Mouse (Mus musculus): ENCODE measurements around the gene Nrf1. TPM values are rescaled to one million over a fixed set of nuclear protein-coding genes. Genes with fewer than 3 reads are reported as not detected.
A peak's percentile ranks its signal among the peaks of the same experiment; 100 is the strongest.

Gene Nrf1
- polyA plus RNA-seq, 1 experiment from 2014 or later = 33.2 TPM

GRCm38 (mm10) chr6:30062544-30062943 lies 14.8 kb downstream of the Nrf1 start:
- 94% methylated on average over 2 of the region's 2 CpGs for WGBS
- ATAC-seq (ENCODE audit: low FRiP score) = no peak
- Histone ChIP-seq H3K27ac (no peak overlapping the region), H3K9ac (no peak overlapping the region), H3K4me3 (replicated peaks; ENCODE audit: low read length) (no peak overlapping the region), H3K9me3 (ENCODE audit: control insufficient read depth, low read length) (no peaks in the 10 kb centered on the region), H3K4me1 (replicated peaks; ENCODE audit: control insufficient read depth, insufficient read depth, low read length) (no peaks in the 10 kb centered on the region), H3K36me3 (replicated peaks; ENCODE audit: control insufficient read depth, insufficient read depth) (no peaks in the 10 kb centered on the region), H3K27me3 (ENCODE audit: control insufficient read depth, insufficient read depth, low read length) (no peaks in the 10 kb centered on the region), H3K4me2 (replicated peaks) (no peak overlapping the region)
- no peak for DNase-seq (ENCODE audit: low spot score)

- Histone ChIP-seq H3K36me3 (replicated peaks; ENCODE audit: control insufficient read depth, insufficient read depth) (no peaks in the 10 kb centered on the region), H3K9ac (no peak overlapping the region), H3K9me3 (ENCODE audit: control insufficient read depth, low read length) (no peaks in the 10 kb centered on the region), H3K27me3 (ENCODE audit: control insufficient read depth, insufficient read depth, low read length) (no peaks in the 10 kb centered on the region), H3K4me2 (replicated peaks) (no peak overlapping the region), H3K27ac (no peak overlapping the region), H3K4me3 (replicated peaks; ENCODE audit: low read length) (no peak overlapping the region), H3K4me1 (replicated peaks; ENCODE audit: control insufficient read depth, insufficient read depth, low read length) (no peaks in the 10 kb centered on the region)
- ATAC-seq (ENCODE audit: low FRiP score) (no peak), DNase-seq (ENCODE audit: low spot score) (no peak)
- 95% methylated on average over 2 of the region's 2 CpGs for WGBS
Measured at GRCm38 (mm10) chr6:30065369-30065768, 17.6 kb downstream of the Nrf1 start.

GRCm38 (mm10) chr6:30066746-30067145 lies 19.0 kb downstream of the Nrf1 start:
- H3K27me3 ChIP-seq (ENCODE audit: control insufficient read depth, insufficient read depth, low read length) = no peaks in the 10 kb centered on the region
- H3K9me3 ChIP-seq (ENCODE audit: control insufficient read depth, low read length) = no peaks in the 10 kb centered on the region
- no peaks in the 10 kb centered on the region for H3K4me1 ChIP-seq (replicated peaks; ENCODE audit: control insufficient read depth, insufficient read depth, low read length)
- DNase-seq (ENCODE audit: low spot score) (no peak), ATAC-seq (ENCODE audit: low FRiP score) (no peak)
- H3K27ac ChIP-seq = no peak overlapping the region
- no peak overlapping the region for H3K9ac ChIP-seq
- 97% methylated on average over 2 of the region's 2 CpGs for WGBS
- no peaks in the 10 kb centered on the region for H3K36me3 ChIP-seq (replicated peaks; ENCODE audit: control insufficient read depth, insufficient read depth)
- H3K4me3 ChIP-seq (replicated peaks; ENCODE audit: low read length) = no peak overlapping the region
- H3K4me2 ChIP-seq (replicated peaks) = no peak overlapping the region

GRCm38 (mm10) chr6:30072476-30072875 lies 24.7 kb downstream of the Nrf1 start:
- 88% methylated on average over 3 of the region's 3 CpGs for WGBS
- H3K9ac ChIP-seq = no peak overlapping the region
- H3K9me3 ChIP-seq (ENCODE audit: control insufficient read depth, low read length) = no peaks in the 10 kb centered on the region
- H3K4me3 ChIP-seq (replicated peaks; ENCODE audit: low read length) = no peak overlapping the region
- no peaks in the 10 kb centered on the region for H3K27me3 ChIP-seq (ENCODE audit: control insufficient read depth, insufficient read depth, low read length)
- no peaks in the 10 kb centered on the region for H3K4me1 ChIP-seq (replicated peaks; ENCODE audit: control insufficient read depth, insufficient read depth, low read length)
- H3K36me3 ChIP-seq (replicated peaks; ENCODE audit: control insufficient read depth, insufficient read depth) = no peaks in the 10 kb centered on the region
- DNase-seq (ENCODE audit: low spot score) = no peak
- ATAC-seq (ENCODE audit: low FRiP score) = no peak
- no peak overlapping the region for H3K27ac ChIP-seq
- H3K4me2 ChIP-seq (replicated peaks) = no peak overlapping the region

- DNase-seq (ENCODE audit: low spot score) (no peak), ATAC-seq (ENCODE audit: low FRiP score) (no peak)
- Histone ChIP-seq H3K36me3 (replicated peaks; ENCODE audit: control insufficient read depth, insufficient read depth) (no peaks in the 10 kb centered on the region), H3K4me1 (replicated peaks; ENCODE audit: control insufficient read depth, insufficient read depth, low read length) (peaks cover 7% of the 10 kb centered on the region), H3K4me2 (replicated peaks) (no peak overlapping the region), H3K9me3 (ENCODE audit: control insufficient read depth, low read length) (no peaks in the 10 kb centered on the region), H3K4me3 (replicated peaks; ENCODE audit: low read length) (no peak overlapping the region), H3K27me3 (ENCODE audit: control insufficient read depth, insufficient read depth, low read length) (no peaks in the 10 kb centered on the region), H3K27ac (peak overlapping the region; percentile 14; the same call in 1 of the 2 replicates), H3K9ac (no peak overlapping the region)
- WGBS = 40% methylated on average over 4 of the region's 4 CpGs
Measured at GRCm38 (mm10) chr6:30078938-30079529, 31.2 kb downstream of the Nrf1 start.

GRCm38 (mm10) chr6:30081339-30081738 lies 33.6 kb downstream of the Nrf1 start:
- 87% methylated on average over 3 of the region's 3 CpGs for WGBS
- Histone ChIP-seq H3K4me2 (replicated peaks) (no peak overlapping the region), H3K27ac (no peak overlapping the region), H3K36me3 (replicated peaks; ENCODE audit: control insufficient read depth, insufficient read depth) (no peaks in the 10 kb centered on the region), H3K4me3 (replicated peaks; ENCODE audit: low read length) (no peak overlapping the region), H3K9me3 (ENCODE audit: control insufficient read depth, low read length) (no peaks in the 10 kb centered on the region), H3K9ac (no peak overlapping the region), H3K27me3 (ENCODE audit: control insufficient read depth, insufficient read depth, low read length) (no peaks in the 10 kb centered on the region), H3K4me1 (replicated peaks; ENCODE audit: control insufficient read depth, insufficient read depth, low read length) (peaks cover 12% of the 10 kb centered on the region)
- DNase-seq (ENCODE audit: low spot score) = peak; percentile 66
- ATAC-seq (ENCODE audit: low FRiP score) = no peak

GRCm38 (mm10) chr6:30083307-30083706 lies 35.5 kb downstream of the Nrf1 start:
- ATAC-seq (ENCODE audit: low FRiP score) (no peak), DNase-seq (ENCODE audit: low spot score) (no peak)
- Histone ChIP-seq H3K4me3 (replicated peaks; ENCODE audit: low read length) (no peak overlapping the region), H3K9ac (no peak overlapping the region), H3K4me1 (replicated peaks; ENCODE audit: control insufficient read depth, insufficient read depth, low read length) (peaks cover 12% of the 10 kb centered on the region), H3K4me2 (replicated peaks) (no peak overlapping the region), H3K27me3 (ENCODE audit: control insufficient read depth, insufficient read depth, low read length) (no peaks in the 10 kb centered on the region), H3K9me3 (ENCODE audit: control insufficient read depth, low read length) (no peaks in the 10 kb centered on the region), H3K27ac (no peak overlapping the region), H3K36me3 (replicated peaks; ENCODE audit: control insufficient read depth, insufficient read depth) (no peaks in the 10 kb centered on the region)
- 65% methylated on average over 1 of the region's 1 CpGs for WGBS

- Histone ChIP-seq H3K4me2 (replicated peaks) (no peak overlapping the region), H3K9me3 (ENCODE audit: control insufficient read depth, low read length) (no peaks in the 10 kb centered on the region), H3K36me3 (replicated peaks; ENCODE audit: control insufficient read depth, insufficient read depth) (peaks cover 5% of the 10 kb centered on the region), H3K4me1 (replicated peaks; ENCODE audit: control insufficient read depth, insufficient read depth, low read length) (0 out of 2 replicates have a peak, but pooled peaks cover 5% of the 10 kb centered on the region), H3K27ac (no peak overlapping the region), H3K9ac (no peak overlapping the region), H3K27me3 (ENCODE audit: control insufficient read depth, insufficient read depth, low read length) (no peaks in the 10 kb centered on the region), H3K4me3 (replicated peaks; ENCODE audit: low read length) (no peak overlapping the region)
- DNase-seq (ENCODE audit: low spot score) = no peak
- no peak for ATAC-seq (ENCODE audit: low FRiP score)
- WGBS = 41% methylated on average over 2 of the region's 2 CpGs
Measured at GRCm38 (mm10) chr6:30085351-30085750, 37.6 kb downstream of the Nrf1 start.

- Histone ChIP-seq H3K9me3 (ENCODE audit: control insufficient read depth, low read length) (no peaks in the 10 kb centered on the region), H3K4me2 (replicated peaks) (no peak overlapping the region), H3K4me1 (replicated peaks; ENCODE audit: control insufficient read depth, insufficient read depth, low read length) (no peaks in the 10 kb centered on the region), H3K36me3 (replicated peaks; ENCODE audit: control insufficient read depth, insufficient read depth) (peaks cover 25% of the 10 kb centered on the region), H3K4me3 (replicated peaks; ENCODE audit: low read length) (no peak overlapping the region), H3K27me3 (ENCODE audit: control insufficient read depth, insufficient read depth, low read length) (no peaks in the 10 kb centered on the region), H3K27ac (no peak overlapping the region), H3K9ac (no peak overlapping the region)
- ATAC-seq (ENCODE audit: low FRiP score) = no peak
- WGBS = 81% methylated on average over 4 of the region's 4 CpGs
- DNase-seq (ENCODE audit: low spot score) = no peak
Measured at GRCm38 (mm10) chr6:30091221-30091620, 43.4 kb downstream of the Nrf1 start.

- ATAC-seq (ENCODE audit: low FRiP score) = no peak
- 96% methylated on average over 6 of the region's 6 CpGs for WGBS
- H3K36me3 ChIP-seq (replicated peaks; ENCODE audit: control insufficient read depth, insufficient read depth) = peaks cover 40% of the 10 kb centered on the region
Measured at GRCm38 (mm10) chr6:30092816-30093215, 45.0 kb downstream of the Nrf1 start.

More at GRCm38 (mm10) chr6:30092816-30093215, 45.0 kb downstream of the Nrf1 start:
- H3K9ac ChIP-seq = no peak overlapping the region
- H3K9me3 ChIP-seq (ENCODE audit: control insufficient read depth, low read length) = no peaks in the 10 kb centered on the region
- H3K27me3 ChIP-seq (ENCODE audit: control insufficient read depth, insufficient read depth, low read length) = no peaks in the 10 kb centered on the region
- DNase-seq (ENCODE audit: low spot score) = no peak
- H3K4me3 ChIP-seq (replicated peaks; ENCODE audit: low read length) = no peak overlapping the region
- H3K4me1 ChIP-seq (replicated peaks; ENCODE audit: control insufficient read depth, insufficient read depth, low read length) = no peaks in the 10 kb centered on the region
- H3K4me2 ChIP-seq (replicated peaks) = no peak overlapping the region
- H3K27ac ChIP-seq = no peak overlapping the region

Measured in hindbrain, embryonic 14.5 days (tissue).